Mouse (Mus musculus): Measurements from ENCODE around the gene Lman1l.

Lman1l gene

GRCm38 (mm10) chr9:57612587-57612986 is 8.0 kb downstream of the Lman1l start:
- no peak for TF ChIP-seq GATA4 (IDR thresholded peaks at IDR 0.05; ENCODE audit: insufficient replicate concordance, low read length)

GRCm38 (mm10) chr9:57610359-57610826 is 10.2 kb downstream of the Lman1l start:
- no peak for TF ChIP-seq GATA4 (IDR thresholded peaks at IDR 0.05; ENCODE audit: insufficient replicate concordance, low read length)

GRCm38 (mm10) chr9:57609803-57610202 is 10.8 kb downstream of the Lman1l start:
- no peak for TF ChIP-seq GATA4 (IDR thresholded peaks at IDR 0.05; ENCODE audit: insufficient replicate concordance, low read length)

GRCm38 (mm10) chr9:57606139-57606851 is 14.3 kb downstream of the Lman1l start, which contains the start of gene Cplx3:
TSS of gene Cplx3 (minus strand) at chr9:57606281.
- TF ChIP-seq GATA4 (IDR thresholded peaks at IDR 0.05; ENCODE audit: insufficient replicate concordance, low read length) = no peak

- TF ChIP-seq GATA4 (IDR thresholded peaks at IDR 0.05; ENCODE audit: insufficient replicate concordance, low read length) = no peak
Observed at GRCm38 (mm10) chr9:57605503-57605902, 15.1 kb downstream of the Lman1l start.

GRCm38 (mm10) chr9:57604875-57605274 is 15.7 kb downstream of the Lman1l start:
- no peak for TF ChIP-seq GATA4 (IDR thresholded peaks at IDR 0.05; ENCODE audit: insufficient replicate concordance, low read length)

GRCm38 (mm10) chr9:57602098-57602497 is 18.5 kb downstream of the Lman1l start:
- no peak for TF ChIP-seq GATA4 (IDR thresholded peaks at IDR 0.05; ENCODE audit: insufficient replicate concordance, low read length)

GRCm38 (mm10) chr9:57601353-57601706 is 19.2 kb downstream of the Lman1l start:
- TF ChIP-seq GATA4 (IDR thresholded peaks at IDR 0.05; ENCODE audit: insufficient replicate concordance, low read length) = no peak

- TF ChIP-seq GATA4 (IDR thresholded peaks at IDR 0.05; ENCODE audit: insufficient replicate concordance, low read length) = no peak
Observed at GRCm38 (mm10) chr9:57600620-57601352, 19.8 kb downstream of the Lman1l start.

- no peak for TF ChIP-seq GATA4 (IDR thresholded peaks at IDR 0.05; ENCODE audit: insufficient replicate concordance, low read length)
Observed at GRCm38 (mm10) chr9:57598851-57599563, 21.6 kb downstream of the Lman1l start.

- TF ChIP-seq GATA4 (IDR thresholded peaks at IDR 0.05; ENCODE audit: insufficient replicate concordance, low read length) = peak; percentile 13; the same call in 1 of the 2 replicates
Observed at GRCm38 (mm10) chr9:57597929-57598382, 22.6 kb downstream of the Lman1l start.

- no peak for TF ChIP-seq GATA4 (IDR thresholded peaks at IDR 0.05; ENCODE audit: insufficient replicate concordance, low read length)
Observed at GRCm38 (mm10) chr9:57597265-57597664, 23.3 kb downstream of the Lman1l start.

GRCm38 (mm10) chr9:57594174-57594509 is 26.4 kb downstream of the Lman1l start:
- TF ChIP-seq GATA4 (IDR thresholded peaks at IDR 0.05; ENCODE audit: insufficient replicate concordance, low read length) = no peak

- no peak for TF ChIP-seq GATA4 (IDR thresholded peaks at IDR 0.05; ENCODE audit: insufficient replicate concordance, low read length)
Observed at GRCm38 (mm10) chr9:57593454-57594173, 27.0 kb downstream of the Lman1l start.

- no peak for TF ChIP-seq GATA4 (IDR thresholded peaks at IDR 0.05; ENCODE audit: insufficient replicate concordance, low read length)
Observed at GRCm38 (mm10) chr9:57590726-57591125, 29.8 kb downstream of the Lman1l start.
